Mouse (Mus musculus) liver, postnatal 0 days (tissue): ENCODE results near the gene Lrmda.

Experiments used
- CTCF ChIP-seq: sonication (generic); IDR thresholded peaks from 2 replicates; pipeline ENCODE4 v1.5.1; 2016; ENCODE audit warnings: antibody characterized with exemption, low read depth
- EP300 ChIP-seq: IDR thresholded peaks from 2 replicates; pipeline ENCODE4 v1.6.1; 2016; ENCODE audit warnings: antibody characterized with exemption, low read depth, mild to moderate bottlenecking

DNA sequence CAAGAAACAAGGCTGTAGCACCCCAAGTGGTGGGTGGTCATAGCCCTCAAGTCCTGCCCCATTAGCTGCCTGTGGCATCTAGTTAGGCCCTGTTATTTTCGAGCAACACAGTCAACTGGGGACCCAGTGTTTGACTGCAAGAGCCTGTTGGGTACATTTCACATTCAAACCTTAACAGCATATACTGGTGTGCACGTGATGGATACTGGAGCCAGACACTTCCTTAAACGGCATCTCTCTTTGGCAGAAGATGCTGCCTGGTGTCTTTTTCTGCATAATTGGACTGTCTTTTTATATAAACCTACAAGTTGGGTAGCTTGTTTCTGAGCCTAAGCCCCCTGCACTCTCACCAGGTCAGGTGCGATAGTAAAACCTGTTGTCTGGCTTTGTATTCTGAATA is 532.8 kb downstream of the Lrmda start:
- 0 out of 2 replicates have a peak, but pooled peaks have one; percentile 2 for TF ChIP-seq CTCF
- TF ChIP-seq EP300, result no peak
